Mouse (Mus musculus) hindbrain, embryonic 11.5 days (tissue): ENCODE results near the gene Tlr4. TPM values are rescaled to one million over a fixed set of nuclear protein-coding genes. Genes with fewer than 3 reads are reported as not detected.
A peak's percentile ranks its signal among the peaks of the same experiment; 100 is the strongest.

Experiments used
- ATAC-seq: fragments of 200-750 bp; cut with Nextera tagmentation; 2 replicates; pipeline ENCODE4 v1.8.0; 2017; ENCODE audit warnings: mild to moderate bottlenecking, moderate TSS enrichment, moderate library complexity; ENCODE audit not compliant: low FRiP score
- DNase-seq: peaks from one replicate; pipeline ENCODE4 v3.0.0-alpha.2; 2015; ENCODE audit warnings: low spot score
- H3K27ac ChIP-seq: fragments of 300-500 bp; sonication (generic); 2 replicates; pipeline ENCODE4 v1.5.1; 2014; ENCODE audit warnings: mild to moderate bottlenecking, low read depth, low read length
- H3K27me3 ChIP-seq: fragments of 300-500 bp; sonication (generic); 2 replicates; pipeline ENCODE4 v1.6.1; 2014; ENCODE audit warnings: mild to moderate bottlenecking, low read length, moderate library complexity, mixed read lengths; ENCODE audit not compliant: control insufficient read depth, insufficient read depth
- H3K36me3 ChIP-seq: fragments of 300-500 bp; sonication (generic); 2 replicates; pipeline ENCODE4 v1.6.1; 2014; ENCODE audit warnings: mild to moderate bottlenecking, low read length, moderate library complexity, mixed read lengths; ENCODE audit not compliant: control insufficient read depth, insufficient read depth
- H3K4me1 ChIP-seq: fragments of 300-500 bp; sonication (generic); replicated peaks from 2 replicates; pipeline ENCODE4 v1.6.1; 2014; ENCODE audit warnings: low read length, mixed read lengths; ENCODE audit not compliant: control insufficient read depth, insufficient read depth
- H3K4me2 ChIP-seq: fragments of 300-500 bp; sonication (generic); replicated peaks from 2 replicates; pipeline ENCODE4 v1.6.1; 2014; ENCODE audit warnings: mild to moderate bottlenecking, low read depth, low read length
- H3K4me3 ChIP-seq: fragments of 300-500 bp; sonication (generic); 2 replicates; pipeline ENCODE4 v1.5.1; 2014; ENCODE audit warnings: low read depth, low read length
- H3K9ac ChIP-seq: fragments of 300-500 bp; sonication (generic); 2 replicates; pipeline ENCODE4 v1.6.1; 2014; ENCODE audit warnings: low read depth, low read length
- H3K9me3 ChIP-seq: fragments of 300-500 bp; sonication (generic); 2 replicates; pipeline ENCODE4 v1.6.1; 2016; ENCODE audit warnings: low read length; ENCODE audit not compliant: control insufficient read depth
- WGBS: fragments of 180-500 bp; shearing (Covaris S2); extraction: QIAGEN DNeasy Blood & Tissue Kit; methylation state at CpG from one replicate; pipeline ENCODE4 v1.1.7; 2014; 5-methylcytosine and 5-hydroxymethylcytosine counted together
- polyA plus RNA-seq: library from polyadenylated mRNA; unstranded; fragments of >200 nt; fragmentation: Nextera tagmentation; extraction: Ambion mirVana; gene quantifications from 2 replicates; pipeline ENCODE4 v1.2.1, GENCODE M21; 2014

The Tlr4 gene
- polyA plus RNA-seq, 1 experiment from 2014 or later, result 1.4 TPM

DNA sequence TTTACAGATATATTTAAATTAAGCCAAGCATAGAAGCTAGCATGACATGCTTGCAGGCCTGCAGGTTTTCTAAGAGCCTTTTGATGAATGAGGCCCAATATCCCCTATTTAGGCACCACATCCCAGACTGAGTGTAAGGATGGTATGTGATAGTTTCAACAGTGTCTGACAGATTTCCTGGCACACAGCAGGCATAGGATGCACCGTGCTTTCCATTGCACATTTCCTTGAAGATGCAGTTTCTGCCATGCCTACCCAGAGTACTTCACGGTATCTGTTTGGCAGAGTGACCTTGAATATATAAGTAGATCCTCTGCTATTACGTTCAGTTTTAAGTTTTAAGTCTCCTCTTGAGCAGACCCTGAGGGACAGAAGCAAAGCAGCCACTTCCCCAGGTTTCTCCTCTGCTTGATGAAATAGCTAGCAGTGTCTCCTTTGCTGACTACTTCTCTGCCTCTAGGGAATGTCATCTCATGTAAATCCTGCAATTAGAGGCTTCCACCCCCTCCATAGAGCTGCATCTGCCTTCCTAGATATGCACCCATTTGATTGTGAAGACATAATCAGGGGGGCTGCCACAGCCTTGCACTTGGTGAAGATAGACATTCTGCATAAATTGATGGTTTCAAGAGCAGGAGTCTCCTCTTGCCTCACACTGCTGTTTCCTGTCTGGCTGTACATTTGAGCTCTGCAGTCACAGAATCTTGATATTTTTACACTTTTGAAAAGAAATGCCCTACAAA lies 92.4 kb downstream of the Tlr4 start:
- Histone ChIP-seq H3K36me3 (no peaks in the 10 kb centered on the region), H3K27me3 (no peaks in the 10 kb centered on the region), H3K4me3 (no peak overlapping the region), H3K4me1 (no peaks in the 10 kb centered on the region), H3K9ac (no peak overlapping the region), H3K4me2 (no peak overlapping the region), H3K9me3 (no peaks in the 10 kb centered on the region), H3K27ac (no peak overlapping the region)
- WGBS, result 82% methylated on average over 3 of the region's 3 CpGs
- ATAC-seq, result no peak
- no peak for DNase-seq

DNA sequence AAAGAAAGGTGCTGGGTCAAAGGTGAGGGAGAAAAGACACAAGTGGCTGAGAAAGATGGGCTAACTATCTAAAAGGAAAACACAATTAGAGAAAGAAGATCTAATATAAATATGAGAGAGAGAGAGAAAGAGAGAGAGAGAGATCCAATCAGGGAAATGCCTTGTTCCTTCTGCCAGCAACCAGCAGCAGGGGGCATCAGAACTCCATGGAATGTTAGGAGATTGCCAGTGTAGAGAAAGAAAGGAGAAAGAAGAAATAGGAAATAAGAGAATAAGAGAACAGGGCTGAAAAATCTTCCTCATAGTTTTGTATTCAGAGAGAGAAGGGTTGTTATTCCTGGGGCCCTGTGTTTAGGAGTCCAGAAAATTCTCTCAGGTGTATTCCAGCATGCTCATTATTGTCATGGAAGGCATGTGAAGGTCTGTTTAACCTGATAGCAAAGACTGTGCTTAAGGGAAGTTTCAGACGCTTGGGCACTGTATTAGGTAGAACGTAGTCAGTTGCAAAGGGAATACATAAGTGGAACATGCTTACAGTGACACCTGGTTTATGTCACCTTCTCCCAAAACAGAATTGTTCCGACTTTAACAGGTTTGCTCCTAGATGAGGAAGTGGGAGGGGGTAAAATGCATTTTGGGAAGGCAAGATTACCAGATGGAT lies 96.4 kb downstream of the Tlr4 start:
- Histone ChIP-seq H3K4me1 (no peaks in the 10 kb centered on the region), H3K4me3 (no peak overlapping the region), H3K4me2 (no peak overlapping the region), H3K36me3 (no peaks in the 10 kb centered on the region), H3K27me3 (no peaks in the 10 kb centered on the region), H3K27ac (no peak overlapping the region), H3K9ac (no peak overlapping the region), H3K9me3 (no peaks in the 10 kb centered on the region)
- 82% methylated on average over 3 of the region's 3 CpGs for WGBS
- peak; percentile 43; the same call in 1 of the 2 replicates for ATAC-seq
- peak; percentile 61 for DNase-seq

DNA sequence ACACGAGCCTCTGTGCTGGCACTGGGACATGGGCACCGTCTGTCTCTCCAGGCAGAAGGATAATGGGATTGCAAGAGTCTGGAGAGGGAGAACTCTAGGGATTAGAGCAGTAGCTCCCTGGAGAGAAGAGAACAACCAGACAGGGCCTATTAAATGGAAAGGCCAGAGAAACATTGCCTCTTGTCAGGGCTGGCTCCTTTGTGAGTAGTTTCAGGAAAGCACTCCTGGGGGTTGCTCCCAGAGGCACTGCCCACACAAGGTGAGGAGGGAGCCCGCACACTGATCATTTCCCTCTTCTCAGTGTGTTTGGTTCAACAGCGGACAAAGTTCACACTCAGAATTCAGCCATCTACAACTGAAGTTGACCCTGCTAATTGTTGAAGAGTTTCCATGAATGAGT lies 98.7 kb downstream of the Tlr4 start:
- ATAC-seq, result no peak
- 52% methylated on average over 4 of the region's 4 CpGs for WGBS
- no peak for DNase-seq
- H3K4me3 ChIP-seq, result no peak overlapping the region
- H3K4me1 ChIP-seq, result no peaks in the 10 kb centered on the region
- H3K9me3 ChIP-seq, result no peaks in the 10 kb centered on the region
- H3K36me3 ChIP-seq, result no peaks in the 10 kb centered on the region
- no peak overlapping the region for H3K27ac ChIP-seq
- H3K4me2 ChIP-seq, result no peak overlapping the region
- H3K27me3 ChIP-seq, result no peaks in the 10 kb centered on the region
- no peak overlapping the region for H3K9ac ChIP-seq

DNA sequence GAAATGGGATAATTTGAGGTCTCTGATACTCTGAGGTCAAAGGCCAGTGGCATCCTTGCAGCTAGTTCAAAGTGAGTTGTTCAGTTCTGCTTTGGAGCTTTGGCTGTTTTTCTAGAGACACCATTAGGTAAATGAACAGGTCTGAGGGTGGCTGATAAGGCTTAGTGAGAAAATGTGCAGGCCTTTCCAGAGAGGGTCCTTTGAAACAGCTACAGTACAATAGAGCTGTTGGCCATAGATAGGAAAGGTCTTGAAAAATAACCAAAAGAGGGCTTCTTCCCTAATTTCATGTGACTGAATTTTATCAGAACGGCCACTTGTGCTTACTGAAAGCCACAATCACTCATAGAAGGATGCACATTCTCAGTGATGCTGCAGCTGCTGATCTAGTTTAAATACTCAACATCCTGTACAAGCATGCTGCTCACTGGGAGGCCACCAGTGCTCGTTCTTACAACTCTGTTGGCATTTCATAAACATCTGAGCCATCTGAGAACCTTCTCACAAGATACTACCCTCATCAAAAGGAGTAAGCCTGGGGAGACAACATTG lies 100.2 kb downstream of the Tlr4 start:
- ATAC-seq, result no peak
- Histone ChIP-seq H3K4me1 (no peaks in the 10 kb centered on the region), H3K4me3 (no peak overlapping the region), H3K9ac (no peak overlapping the region), H3K27me3 (no peaks in the 10 kb centered on the region), H3K27ac (no peak overlapping the region), H3K4me2 (no peak overlapping the region), H3K9me3 (no peaks in the 10 kb centered on the region), H3K36me3 (no peaks in the 10 kb centered on the region)
- WGBS, result 79% methylated on average over 2 of the region's 2 CpGs
- no peak for DNase-seq

DNA sequence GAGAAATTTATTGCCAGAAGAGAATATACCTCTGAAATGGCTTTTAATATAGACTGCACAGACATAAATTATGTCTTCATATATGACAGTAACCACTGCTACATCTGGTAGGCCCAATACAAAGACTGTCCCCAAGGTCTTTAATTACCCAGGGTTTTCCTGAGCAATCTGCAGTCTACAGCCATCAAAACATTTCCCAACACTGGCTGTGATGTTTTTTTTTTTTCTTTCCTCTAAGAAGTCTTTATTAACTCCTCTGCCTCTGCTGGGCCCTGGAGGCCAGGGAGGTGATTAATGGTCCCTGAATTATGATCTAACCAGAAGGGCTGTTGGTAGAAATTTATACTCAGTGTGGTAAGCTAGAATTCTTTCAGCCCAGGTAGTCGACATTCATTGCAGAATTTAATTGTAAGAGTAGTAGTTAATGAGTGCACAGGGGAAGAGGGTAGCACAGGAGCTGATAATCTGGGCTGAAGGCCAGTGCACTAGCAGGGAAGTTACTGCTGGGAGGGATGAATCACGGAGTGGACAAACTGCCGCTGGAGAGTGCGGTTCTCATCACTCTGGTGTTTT lies 111.2 kb downstream of the Tlr4 start:
- Histone ChIP-seq H3K9me3 (no peaks in the 10 kb centered on the region), H3K4me2 (no peak overlapping the region), H3K4me3 (no peak overlapping the region), H3K27me3 (no peaks in the 10 kb centered on the region), H3K36me3 (no peaks in the 10 kb centered on the region), H3K4me1 (no peaks in the 10 kb centered on the region), H3K9ac (no peak overlapping the region), H3K27ac (no peak overlapping the region)
- ATAC-seq, result no peak
- 77% methylated on average over 4 of the region's 4 CpGs for WGBS
- DNase-seq, result no peak

DNA sequence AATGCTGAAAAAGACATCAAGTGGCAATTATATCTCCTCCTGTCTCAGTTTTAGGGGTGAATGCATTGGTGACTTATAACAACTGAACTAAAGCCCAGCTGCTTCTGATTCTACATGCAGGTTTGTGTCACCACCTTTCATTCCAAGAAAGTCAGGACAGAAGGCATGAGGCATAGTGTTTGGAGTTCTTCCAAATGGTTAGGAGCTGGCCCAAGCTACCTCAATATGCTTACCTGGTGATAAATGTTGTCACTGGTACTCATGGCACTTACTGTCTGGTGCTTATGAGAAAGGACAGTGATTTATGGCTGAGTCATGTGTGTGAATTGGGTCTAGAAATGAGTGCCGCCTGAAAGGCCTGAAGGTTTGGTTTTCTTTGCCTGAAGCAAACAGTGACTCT lies 114.5 kb downstream of the Tlr4 start:
- Histone ChIP-seq H3K4me3 (no peak overlapping the region), H3K4me1 (no peaks in the 10 kb centered on the region), H3K4me2 (no peak overlapping the region), H3K27ac (no peak overlapping the region), H3K9ac (no peak overlapping the region), H3K9me3 (no peaks in the 10 kb centered on the region), H3K36me3 (no peaks in the 10 kb centered on the region), H3K27me3 (no peaks in the 10 kb centered on the region)
- no peak for ATAC-seq
- no peak for DNase-seq
- 77% methylated on average over 1 of the region's 1 CpGs for WGBS

DNA sequence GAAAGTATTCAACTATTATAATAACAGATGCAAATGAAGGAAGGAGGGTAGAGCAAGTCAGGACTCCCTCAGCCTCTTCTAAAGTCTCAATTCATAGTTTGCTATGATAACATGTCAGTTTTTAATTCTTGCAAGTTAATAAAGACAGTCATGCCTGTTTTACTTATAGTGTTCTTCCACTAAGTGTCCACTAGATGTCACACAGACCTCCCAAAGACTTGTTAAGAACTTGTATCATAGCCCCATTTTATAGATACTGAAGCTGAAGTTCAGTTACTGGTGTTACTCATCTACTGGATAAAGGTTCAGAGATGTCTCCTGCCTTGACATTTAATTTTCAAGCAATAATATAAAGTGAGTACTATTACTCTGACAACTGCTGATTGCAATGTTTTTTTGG lies 116.3 kb downstream of the Tlr4 start:
- H3K4me3 ChIP-seq, result no peak overlapping the region
- no peak for ATAC-seq
- no peak overlapping the region for H3K9ac ChIP-seq
- H3K4me1 ChIP-seq, result no peaks in the 10 kb centered on the region
- H3K27ac ChIP-seq, result no peak overlapping the region
- no peaks in the 10 kb centered on the region for H3K36me3 ChIP-seq
- no peaks in the 10 kb centered on the region for H3K9me3 ChIP-seq
- H3K4me2 ChIP-seq, result no peak overlapping the region
- H3K27me3 ChIP-seq, result no peaks in the 10 kb centered on the region
- no peak for DNase-seq

DNA sequence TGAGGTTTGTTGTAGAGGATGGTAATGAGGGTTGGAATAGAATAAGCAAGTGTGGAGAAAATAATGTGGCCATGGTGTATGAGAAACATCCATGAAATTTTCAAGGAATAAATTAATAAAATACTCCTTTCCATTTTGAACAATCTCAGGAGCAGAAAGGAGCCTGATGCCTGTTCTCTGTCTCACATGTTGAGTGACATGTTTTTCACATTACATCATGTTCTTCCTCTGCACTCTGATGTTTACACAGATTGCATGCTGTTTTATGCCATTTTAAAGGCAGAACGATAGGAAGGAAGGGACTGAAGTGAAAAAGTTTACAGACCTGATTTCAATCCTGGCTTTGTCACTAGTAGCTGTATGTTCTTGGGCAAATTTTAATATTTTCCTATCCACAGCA lies 120.3 kb downstream of the Tlr4 start:
- 58% methylated on average over 1 of the region's 1 CpGs for WGBS
- Histone ChIP-seq H3K27ac (no peak overlapping the region), H3K36me3 (no peaks in the 10 kb centered on the region), H3K4me3 (no peak overlapping the region), H3K27me3 (no peaks in the 10 kb centered on the region), H3K9me3 (no peaks in the 10 kb centered on the region), H3K9ac (no peak overlapping the region), H3K4me2 (no peak overlapping the region), H3K4me1 (no peaks in the 10 kb centered on the region)
- ATAC-seq, result no peak
- DNase-seq, result no peak

DNA sequence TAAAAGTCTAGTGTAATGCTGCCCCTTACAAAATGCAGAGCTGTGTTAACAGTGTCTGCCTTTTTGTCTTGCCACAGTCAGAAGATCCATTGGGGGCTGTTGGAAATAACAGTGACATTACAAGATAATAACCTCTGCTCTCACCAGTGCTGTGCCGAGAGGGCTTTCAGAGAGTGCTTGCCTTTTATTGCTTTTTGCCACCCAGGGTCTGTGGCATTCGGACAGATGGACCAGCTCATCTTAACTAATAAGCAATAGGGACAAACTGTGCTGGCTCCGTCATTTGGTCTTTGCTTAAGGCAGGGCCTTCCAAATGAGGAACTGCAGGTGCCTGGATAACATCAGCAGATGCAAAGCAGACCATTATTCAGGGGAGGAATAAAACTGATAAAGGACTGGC lies 147.5 kb downstream of the Tlr4 start:
- ATAC-seq (no peak), DNase-seq (no peak)
- H3K4me2 ChIP-seq, result no peak overlapping the region
- no peak overlapping the region for H3K27ac ChIP-seq
- no peaks in the 10 kb centered on the region for H3K4me1 ChIP-seq
- WGBS, result 72% methylated on average over 3 of the region's 3 CpGs
- no peak overlapping the region for H3K9ac ChIP-seq
- H3K4me3 ChIP-seq, result no peak overlapping the region
- H3K9me3 ChIP-seq, result no peaks in the 10 kb centered on the region
- no peaks in the 10 kb centered on the region for H3K36me3 ChIP-seq
- no peaks in the 10 kb centered on the region for H3K27me3 ChIP-seq
